Mouse (Mus musculus) urinary bladder, postnatal 25 days (tissue): ENCODE results near the gene Slc7a7.
A peak's percentile ranks its signal among the peaks of the same experiment; 100 is the strongest.

Source experiments
- DNase-seq: peaks from one replicate; pipeline ENCODE4 v3.0.0; 2022; ENCODE audit warnings: low spot score

The Slc7a7 gene

DNA sequence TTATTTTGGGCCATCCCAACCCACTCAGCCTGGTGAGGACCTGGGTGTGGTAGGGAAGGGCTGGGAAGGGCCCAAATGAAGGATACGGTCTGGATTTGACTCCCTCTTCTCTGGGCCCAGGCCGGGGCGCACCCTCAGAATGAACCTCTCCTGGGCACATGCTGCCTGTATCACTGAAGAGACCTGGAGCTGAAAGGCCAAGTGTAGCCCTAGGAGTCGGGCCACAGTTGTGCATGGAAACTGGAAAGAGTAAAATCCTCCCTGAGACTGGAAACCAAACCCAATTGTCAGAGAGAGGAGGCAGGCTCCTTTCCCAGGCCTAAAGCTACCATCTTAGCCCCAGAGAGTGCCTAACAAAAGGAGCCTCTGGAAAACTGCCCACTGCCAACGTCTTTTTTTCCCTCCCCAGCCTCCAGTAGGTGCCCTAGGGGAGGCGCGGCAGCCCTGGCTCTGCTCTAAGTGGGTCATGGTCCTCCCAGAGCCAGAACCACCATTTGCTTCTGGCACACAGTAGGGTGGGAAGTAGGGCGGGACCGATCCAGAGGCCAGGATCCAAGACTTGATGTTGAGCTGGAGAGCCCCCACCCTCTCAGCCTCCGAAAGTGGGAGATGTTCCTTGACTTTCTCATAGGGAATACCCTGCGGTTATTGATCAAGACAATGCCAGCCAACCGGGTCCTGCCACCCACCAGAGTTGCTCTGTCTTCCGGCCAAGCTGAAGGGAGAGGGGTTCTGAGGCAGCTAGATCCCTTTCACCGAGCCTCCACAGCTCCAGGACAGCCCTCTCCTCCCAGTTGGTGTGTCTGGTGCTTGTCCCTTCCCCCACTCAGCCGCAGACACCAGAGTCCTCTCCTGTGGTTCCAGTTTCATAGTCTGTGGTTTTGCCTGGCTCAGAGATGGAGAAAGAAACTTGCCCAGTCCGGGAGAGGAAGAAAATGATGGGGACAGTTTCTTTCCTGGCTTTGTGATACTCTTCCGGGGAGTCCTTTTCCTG, 15.6 kb upstream of the Slc7a7 start:
- DNase-seq, result no peak

DNA sequence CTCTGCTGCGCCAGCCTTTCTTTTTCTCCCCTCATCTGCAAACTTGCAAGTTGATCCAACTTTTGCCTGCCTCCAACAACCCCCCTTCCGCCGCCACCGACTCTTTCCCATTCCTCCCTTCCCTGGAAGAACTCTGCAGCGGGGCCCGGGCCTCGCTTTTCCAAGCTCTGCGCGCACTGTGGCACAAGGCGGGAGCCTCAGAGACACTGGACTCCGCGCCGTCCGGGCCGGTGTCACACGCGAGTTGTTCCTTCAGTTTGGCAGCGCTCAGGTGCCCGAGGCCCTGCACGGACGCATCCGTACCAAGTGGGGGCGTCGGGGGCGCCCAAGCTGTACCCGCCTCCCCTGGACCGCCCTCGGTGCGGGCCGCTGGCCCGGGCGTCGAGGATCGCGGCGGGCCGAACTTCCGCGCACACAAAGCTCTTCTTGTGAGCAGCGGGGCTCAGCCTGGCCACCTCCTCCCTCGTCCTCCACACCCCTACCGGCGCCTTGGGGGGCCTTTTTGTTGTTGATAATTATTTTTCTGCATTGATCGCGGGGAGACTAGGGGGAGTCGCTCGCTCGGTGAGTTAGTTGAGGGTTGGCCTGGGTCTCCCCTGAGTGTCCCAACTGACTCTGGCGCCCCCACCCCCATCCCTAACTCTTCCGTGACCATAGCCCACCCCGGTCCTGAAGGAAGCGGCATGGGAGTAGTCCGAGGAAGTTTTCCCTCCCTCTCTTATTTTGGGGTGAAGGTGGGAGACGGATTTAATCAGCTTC, 14.7 kb upstream of the Slc7a7 start:
- peak; percentile 49 for DNase-seq

DNA sequence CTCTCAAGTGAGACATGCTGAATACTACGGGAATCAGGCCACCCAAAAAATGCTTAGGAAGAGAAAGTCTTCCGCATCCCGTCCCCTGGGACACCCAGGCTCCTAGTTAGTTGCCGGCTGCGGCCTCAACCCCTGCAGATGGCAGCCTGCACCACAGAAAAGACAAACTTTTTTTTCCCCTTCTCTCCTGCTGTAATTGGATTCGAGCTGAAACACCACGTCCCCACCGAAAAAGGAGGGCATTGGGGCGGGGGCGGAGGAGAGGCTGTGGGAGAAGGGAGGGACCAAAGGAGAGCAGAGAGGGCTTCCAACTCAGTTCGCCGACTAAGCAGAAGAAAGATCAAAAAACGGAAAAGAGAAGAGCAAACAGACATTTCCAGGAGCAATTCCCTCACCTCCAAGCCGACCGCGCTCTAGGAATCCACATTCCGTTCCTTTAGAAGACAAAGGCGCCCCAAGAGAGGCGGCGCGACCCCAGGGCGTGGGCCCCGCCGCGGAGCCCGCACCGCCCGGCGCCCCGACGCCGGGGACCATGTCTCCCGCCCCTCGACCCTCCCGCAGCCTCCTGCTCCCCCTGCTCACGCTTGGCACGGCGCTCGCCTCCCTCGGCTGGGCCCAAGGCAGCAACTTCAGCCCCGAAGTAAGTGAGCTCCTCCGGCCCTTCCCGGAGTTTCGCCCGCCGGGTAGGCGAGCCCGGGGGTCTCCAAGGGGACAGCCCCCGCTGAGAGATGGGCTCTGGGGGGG, 13.9 kb upstream of the Slc7a7 start, which contains the start of gene Mmp14:
TSS of gene Mmp14 (plus strand) at position 279 of the 744 bp plus-strand sequence.
- peak; percentile 63 for DNase-seq

DNA sequence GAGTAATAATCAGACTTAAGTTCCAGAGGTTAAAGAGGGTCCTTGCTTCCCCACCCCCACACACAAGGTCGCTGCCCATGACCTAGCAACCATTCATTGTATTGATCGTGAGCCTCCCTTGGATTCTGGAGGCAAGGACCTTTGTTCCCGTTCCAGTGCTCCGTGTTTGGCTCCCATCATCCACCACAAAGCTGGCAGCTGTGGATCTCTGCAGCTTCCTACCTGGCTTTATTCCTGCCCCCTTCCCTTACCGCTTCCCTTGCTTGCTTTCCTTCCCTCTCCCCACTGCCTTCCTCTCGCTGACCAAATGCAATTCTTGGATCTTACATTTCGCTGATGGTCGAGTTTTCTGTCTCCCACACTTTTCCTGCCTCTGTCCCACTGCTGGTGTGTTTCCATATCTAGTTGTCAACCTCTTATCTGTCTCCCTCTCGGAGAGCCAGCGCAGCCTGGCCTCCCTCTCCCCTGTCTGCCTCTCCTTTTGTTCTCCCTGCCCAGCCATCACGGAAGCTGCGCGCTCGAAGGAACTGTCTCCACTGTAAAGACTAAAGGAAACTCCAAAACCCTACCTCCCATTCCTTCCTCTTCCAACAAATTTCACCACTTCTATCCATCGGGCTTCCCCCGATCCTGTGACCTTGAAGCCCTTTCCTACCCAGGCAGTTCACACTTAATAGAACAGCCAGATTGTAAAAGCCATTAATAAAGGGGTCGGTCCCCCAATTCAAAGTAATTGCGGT, 13.0 kb upstream of the Slc7a7 start:
- no peak for DNase-seq

DNA sequence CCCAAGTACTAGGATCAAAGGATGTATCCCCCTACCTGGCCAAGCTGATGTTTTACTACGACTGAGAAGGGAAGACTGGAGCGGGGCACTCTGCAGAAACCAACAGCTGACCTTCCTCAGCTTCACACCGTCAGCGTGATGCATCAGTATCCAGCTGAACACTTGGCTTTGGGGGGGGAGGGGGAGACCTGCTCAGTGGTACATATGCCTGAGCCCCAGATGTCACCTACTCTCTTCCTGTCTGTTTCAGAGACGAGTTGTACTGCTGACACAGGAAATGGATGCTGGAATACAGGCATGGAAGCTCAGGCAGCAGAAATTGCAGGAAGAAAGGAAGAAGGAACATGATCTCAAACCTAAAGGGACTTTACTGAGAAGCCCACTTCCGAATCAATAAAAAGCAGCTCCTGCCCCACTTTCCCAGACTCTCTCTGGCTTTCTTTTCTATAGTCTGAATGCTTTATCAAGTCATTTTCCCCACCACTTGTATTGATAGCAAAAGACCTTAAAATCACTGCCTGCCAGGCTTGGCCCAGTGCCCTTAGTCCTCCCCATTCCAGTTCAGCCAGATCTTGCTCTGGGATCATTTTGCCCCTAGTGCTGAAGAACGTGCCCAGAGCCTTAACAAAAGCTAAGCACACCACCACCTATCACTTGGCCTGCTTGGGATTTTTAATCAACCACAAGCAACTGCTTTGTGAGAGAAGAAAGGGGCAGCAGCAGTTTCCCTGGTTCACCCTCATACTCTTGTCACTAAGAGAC, 11.9 kb upstream of the Slc7a7 start:
- no peak for DNase-seq

DNA sequence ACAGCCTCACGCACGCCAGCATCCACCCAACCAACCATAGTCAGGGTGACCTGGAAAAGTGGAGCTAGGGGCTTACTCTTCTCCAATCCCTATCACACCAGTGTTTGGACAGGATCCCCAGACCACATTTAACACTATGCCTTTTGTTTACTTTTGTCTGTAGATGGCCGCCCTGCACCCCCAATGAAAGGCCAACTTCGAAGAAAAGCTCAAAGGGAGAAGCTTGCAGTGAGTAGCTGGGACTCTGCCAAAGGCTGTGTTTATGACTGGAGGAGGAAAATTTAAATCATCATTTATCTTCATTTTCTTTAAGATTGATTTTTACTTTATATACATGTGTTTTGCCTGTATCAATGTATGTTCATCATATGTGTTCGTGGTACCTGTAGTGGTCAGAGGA, 10.8 kb upstream of the Slc7a7 start:
- DNase-seq, result no peak

DNA sequence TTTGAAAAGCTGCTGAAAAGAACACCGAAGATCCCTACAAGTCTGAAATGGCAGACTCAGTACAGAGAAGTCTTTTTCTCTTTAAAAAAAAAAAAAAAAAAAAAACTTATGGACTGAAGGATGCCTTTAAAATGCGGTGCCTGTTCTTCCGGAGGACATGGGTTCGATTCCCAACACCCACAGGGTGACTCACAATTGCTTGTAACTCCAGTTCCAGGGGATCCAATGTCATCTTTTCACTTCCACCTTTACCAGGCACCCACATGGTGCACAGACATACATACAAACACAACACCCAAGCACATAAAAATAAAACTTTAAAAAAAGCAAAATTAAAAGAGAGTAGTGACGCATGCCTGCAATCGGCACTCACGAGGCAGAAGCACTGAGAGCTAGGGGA, 10.1 kb upstream of the Slc7a7 start:
- DNase-seq, result no peak

DNA sequence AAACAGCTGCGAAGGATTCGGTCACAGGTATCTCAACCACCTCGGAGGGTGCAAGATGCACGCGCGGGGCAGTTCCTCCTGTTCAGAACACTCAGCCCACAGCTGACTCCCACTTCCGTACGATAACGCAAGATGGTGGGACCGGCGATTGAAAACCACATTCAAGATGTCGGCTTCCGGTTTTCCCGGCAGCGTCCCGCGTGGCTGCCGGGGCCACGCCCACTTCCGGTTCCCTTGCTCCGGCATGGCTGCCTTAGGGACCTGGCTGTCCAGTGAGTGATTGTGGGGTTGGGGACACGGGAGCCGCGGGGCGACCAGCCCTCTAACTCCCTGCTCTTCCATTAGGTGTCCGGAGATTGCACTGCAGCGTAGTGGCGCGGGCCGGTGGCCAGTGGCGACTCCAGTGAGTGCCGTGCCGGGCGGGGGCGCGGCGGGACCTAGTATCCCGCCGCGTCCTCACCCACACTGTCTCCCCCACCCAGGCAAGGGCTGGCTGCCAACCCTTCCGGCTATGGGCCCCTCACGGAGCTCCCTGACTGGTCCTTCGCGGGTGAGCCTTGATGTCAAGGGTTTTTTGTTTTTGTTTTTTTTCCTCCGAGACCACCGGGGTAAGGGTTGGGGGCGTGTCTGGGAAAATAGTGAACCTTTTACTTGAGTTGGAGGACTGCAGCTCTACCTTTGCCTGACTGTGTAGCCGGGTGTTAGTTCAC, 9.3 kb upstream of the Slc7a7 start, which contains the start of gene Mrpl52:
TSS of gene Mrpl52 (plus strand) at position 221 of the 710 bp plus-strand sequence.
- DNase-seq, result peak; percentile 92

DNA sequence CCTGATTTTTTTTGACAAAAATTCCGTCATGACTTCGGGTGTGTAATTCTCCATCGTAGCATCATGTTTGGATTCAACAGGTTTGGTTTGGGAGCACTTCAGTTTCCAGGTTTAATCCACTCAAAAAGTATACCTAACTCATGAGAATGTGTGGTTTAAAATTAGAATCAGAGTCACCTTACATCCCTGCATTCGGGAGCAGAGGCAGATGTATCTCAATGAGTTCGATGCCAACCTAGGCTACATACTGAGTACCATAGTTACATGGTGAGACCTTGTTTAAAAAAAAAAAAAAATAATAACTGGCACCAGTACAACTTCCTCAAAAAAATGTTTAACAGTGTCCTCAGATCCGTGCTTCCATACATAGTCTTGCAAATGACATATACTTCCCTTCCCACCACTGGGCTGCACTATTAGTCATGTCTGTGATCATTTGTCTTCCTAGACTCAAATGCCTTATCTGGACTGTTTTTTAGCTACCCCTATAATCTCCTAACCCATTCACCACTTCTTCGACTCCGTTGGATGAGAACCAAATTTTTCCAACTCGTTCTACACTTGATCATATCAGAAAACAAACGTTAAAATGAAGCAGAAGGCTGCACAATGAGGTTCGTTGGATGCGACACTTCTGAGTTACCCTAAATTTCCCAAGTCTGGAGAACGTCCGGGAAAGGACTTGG, 8.6 kb upstream of the Slc7a7 start:
- DNase-seq, result no peak

DNA sequence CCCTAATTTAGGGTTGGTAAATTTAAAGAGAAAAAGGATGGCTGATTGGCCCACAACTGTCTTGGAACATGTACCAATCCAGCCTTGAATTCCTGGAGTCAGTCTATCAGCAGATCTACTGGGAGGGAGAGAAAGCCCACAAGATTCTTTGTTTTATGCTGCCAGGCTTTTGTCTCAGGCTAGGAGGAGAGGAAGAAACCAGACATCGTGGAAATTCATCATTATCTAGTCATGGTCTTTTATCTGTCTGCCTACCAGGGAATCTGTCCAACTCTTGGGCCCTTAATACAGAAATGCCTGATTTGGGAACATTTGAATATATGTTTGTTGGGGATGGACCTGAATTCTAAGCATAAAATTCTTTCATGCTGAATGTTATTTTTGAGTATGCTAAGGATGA, 8.0 kb upstream of the Slc7a7 start:
- no peak for DNase-seq

DNA sequence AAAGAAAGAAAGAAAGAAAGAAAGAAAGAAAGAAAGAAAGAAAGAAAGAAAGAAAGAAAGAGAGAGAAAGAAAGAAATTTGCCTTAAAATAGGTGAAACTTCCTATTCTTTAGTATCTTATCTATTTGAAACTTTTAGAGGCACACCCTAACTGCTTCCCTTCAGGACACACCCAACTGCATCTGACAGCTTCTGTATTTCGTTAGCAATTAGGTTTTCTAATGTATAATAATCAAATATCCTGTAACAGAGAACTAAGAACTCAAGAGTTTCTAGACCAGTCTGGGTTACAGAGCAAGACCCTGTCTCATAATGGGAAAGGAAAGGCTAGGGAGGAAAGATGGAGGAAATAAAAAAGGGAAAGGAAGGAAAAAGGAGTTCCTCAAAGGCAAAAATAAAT, 7.1 kb upstream of the Slc7a7 start:
- no peak for DNase-seq

DNA sequence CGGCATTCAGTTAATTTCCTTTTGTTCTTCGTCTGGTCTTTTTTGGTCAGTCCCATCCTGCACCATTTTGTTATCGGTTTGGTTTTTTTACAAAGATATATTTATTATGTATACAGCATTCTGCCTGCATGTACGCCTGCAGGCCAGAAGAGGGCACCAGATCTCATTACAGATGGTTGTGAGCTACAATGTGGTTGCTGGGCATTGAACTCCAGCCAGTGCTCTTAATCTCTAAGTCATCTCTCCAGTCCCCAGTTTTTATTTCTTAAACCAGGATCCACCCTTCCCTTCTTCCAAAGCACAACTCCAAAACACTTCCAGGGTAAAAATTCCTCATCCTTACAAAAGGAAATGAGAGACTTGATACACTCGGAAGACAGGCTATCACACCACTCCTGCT, 5.8 kb upstream of the Slc7a7 start:
- no peak for DNase-seq

DNA sequence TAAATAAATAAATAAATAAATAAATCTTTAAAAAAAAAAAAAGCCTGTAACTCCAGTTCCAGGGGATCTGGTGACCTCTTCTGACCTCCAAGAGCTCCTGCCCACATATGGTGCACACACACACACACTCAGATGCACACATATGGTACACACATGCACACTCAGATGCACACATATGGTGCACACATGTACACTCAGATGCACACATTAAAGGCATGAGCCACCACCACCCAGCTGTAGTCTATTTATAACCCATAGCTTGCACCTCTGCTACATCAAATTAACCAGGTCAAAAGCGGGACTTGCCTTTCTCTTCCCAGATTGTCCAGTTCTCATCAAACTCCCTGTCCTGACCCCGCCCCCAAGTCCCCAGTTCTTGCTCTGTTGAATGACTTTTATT, 3.4 kb upstream of the Slc7a7 start:
- DNase-seq, result no peak

DNA sequence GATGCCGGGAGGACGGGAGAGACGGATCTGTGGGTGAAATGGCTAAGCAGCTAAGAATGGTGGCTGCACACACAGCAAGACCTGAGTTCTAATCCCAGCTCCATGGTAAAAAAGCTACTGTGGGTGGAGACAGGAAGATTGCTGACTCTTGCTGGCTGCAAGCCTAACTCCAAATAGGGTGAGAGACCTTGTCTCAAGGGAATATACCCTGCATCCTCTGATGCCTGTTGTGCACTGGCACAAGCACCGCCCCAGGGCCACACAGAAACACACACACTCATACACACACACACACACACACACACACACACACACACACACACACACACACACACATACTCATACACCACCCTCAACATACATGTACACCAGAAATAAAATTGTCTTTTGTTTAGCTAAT, 750 bp downstream of the Slc7a7 start:
- DNase-seq, result no peak

DNA sequence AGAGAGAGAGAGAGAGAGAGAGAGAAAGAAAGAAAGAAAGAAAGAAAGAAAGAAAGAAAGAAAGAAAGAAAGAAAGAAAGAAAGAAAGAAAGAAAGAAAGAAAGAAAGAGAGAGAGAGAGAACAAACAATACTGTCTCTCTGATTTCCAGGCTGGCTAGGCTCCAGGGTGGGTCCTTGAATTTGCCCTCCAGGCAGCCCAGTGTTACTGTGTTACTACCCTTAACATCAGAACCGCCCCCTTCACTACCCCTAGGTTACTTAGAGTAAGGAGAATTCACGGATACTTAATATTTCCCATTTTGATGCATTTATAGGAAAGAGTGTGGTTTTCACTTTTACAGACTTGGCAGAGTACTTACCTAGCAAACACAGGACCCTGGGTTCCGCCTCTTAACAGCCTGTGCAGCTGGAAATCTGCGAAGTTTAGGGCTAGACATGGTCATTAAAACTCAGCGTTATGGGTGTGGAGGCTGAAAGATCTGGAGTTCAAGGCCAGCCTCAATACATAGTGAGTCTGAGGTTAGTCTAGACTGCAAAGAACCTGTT, 1.3 kb downstream of the Slc7a7 start:
- DNase-seq, result no peak

DNA sequence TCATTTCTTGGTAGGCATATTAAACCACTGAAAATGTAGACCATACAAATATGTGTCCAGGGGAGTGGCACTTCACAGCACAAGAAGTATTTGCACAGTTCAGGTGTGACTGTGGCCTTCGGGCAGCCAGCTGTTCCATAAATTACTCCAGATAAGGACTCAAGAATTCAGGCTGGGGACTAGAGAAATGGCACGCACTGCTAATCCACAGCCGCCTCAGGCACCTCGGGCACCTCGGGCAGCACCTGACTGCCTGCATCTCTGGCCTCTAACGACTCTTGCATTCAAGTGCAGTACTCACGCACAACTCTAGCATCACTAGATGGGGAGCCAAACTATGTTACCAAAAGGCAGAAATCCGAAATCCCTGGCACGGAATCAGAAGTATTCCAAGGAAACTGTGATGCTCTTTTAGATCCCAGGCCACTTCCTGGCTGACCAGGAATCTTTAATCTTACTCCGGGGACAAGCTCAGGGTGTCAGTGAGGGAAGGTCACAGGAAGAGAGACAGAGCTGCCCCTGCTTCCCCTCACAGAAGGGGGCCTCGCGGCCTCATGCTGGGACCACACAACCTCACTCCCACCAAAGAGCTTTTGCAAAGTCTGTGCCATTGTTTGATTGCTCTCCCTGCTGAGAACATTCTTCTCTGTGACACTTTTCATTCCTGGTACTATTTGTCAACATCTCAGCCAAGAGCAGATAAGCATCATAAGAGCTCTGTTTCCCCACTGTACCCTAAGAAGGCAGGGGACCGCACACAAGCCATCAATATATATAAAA, 2.1 kb downstream of the Slc7a7 start:
- DNase-seq, result no peak

DNA sequence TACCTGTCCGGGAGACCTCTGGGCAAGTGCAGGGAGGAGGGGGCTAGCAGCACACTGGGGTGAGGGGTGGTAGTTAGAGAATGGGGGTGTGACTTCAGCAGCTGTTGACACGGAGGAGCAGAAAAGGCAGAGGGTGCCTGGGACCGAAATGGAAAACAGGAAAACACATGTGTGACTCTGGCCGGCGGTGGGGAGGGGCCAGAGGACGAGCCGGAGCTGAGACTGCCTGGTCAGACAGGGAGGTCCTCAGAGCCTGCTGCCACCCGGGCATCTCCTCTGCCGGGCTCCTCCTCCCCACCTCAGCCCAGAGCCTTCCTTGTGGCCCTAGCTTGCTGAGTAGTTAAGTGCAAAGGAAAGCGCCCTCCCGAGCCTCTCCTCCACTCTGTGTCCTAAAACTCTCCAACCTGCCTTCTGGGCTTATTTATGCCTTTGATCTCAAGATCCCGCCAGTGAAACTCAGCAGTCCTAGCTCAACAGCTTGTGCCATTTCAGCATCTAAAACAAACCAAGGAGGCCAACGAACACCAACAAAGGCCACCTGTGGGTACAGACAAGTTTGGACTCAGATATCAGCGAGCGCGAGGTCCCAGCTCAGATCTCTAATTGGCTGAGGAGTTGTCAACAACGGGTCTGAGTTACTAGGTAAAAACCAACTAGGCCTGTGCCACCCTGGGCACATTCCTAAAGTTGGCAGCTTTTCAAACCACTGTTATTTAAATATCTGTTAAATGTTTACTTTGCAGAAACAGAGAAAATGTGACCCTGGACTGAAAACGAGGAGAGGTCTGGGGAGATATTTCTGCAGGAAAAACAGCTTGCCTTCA, 3.5 kb downstream of the Slc7a7 start:
- no peak for DNase-seq
